Mouse (Mus musculus) 3T3-L1 (cell line): ENCODE data around the gene Rorb.

ENCODE experiments used
- DNase-seq: peaks from one replicate; pipeline ENCODE4 v3.0.0-alpha.2; 2015; ENCODE audit warnings: low read depth, low spot score

Rorb gene

DNA sequence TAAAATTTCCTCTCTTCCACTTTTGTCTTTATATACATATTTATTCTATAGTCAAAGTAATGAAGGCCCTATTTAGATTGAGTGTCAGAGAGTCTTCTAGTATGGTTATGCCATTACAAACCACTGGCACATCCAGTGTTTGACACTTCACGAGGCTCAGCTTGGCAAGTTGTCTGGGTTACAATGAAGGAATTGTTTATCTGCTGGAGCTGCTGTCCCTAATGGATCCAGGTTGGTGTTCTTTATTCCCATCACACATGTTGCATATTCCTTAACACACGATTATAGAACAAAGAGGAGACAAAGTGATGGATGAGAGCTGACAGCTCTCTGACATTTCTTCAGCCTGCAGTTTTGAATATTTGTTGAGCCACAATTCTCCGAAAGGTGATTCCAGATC lies 77.0 kb downstream of the Rorb start:
- no peak for DNase-seq

DNA sequence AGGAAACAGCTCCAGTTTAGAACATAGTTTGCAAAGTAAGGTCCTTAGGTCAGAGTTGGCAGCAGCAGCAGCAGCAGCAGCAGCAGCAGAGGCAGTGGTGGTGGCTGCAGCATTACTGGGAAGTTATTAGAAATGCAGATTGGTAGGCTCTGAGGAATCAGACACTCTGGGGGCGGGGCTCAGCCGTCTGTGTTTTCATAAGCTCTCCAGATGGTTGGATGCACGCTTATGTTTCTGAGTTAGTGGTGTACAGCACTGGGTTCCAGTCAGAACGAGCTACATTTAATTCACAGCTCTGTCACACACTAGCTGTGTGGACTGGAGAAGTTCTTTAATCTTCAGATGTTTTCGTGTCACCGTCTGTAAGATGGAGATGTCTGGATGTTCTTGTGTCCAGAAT lies 105.9 kb downstream of the Rorb start:
- peak; percentile 14 for DNase-seq

DNA sequence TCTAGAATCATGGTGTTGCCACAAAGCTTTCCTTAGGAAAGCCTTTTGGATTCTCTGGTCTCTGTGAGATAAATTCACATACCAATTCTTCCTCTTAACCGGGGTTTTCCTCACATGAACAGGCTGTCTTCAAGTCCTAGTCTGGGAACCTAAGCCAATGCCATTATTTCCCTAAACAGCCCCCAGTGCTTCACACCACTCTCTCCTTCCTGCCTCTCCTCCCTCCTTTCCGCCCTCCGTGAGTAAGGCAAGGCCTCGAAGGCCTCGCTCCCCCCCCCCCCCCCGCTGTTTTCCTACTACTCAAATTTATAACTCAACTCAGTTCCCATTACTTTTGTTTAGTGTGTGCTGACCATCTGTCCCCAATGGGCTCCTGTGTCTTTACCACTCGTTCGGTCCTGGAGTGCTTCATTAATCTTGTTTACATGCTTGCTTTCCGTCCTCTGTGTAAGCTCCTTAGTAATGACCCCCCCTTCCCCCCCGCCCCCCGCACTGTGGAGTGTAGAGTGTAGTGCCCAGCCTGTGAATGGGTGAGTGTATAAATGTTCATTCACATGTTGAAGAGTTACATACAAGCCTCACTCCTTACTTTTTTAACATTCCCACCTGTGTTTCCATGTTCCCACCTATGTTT lies 106.9 kb downstream of the Rorb start:
- no peak for DNase-seq

DNA sequence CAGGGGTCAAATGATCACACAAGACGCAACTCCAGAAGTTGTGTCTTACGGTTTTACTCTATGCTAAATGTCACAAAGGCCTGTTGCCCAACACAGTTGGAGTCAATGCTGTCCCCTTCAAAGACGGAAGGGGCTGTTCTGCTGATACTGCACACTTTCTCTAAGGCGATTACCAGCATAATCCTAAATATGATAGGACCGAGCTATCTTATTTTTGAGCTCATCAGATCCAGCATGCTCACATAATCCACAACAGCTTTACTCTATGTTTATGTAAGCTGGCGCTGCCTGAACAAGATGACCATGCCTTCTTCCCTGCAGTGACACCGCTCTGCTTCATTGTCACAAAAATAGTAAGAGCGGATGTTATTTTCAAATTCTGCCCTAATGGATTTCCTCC lies 112.0 kb downstream of the Rorb start:
- DNase-seq: no peak

DNA sequence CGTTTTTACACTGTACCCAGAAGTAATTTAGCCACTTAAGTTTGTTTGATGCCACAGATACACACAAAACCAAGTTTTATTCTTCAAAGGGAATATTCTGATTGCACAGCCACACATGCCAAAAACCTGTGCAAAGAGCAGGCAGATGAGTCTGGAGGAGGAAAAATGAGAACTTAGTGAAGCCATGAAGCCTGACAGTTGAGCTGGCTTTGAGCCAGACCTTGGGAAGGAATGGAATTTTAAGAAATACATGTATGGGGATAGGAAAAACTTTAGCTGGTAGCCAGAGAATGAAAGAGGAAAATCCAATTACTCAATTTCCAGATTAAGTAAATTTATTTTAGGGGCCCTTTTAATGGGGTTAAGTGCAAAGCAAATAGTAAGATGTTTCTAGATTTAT lies 113.3 kb downstream of the Rorb start:
- no peak for DNase-seq

DNA sequence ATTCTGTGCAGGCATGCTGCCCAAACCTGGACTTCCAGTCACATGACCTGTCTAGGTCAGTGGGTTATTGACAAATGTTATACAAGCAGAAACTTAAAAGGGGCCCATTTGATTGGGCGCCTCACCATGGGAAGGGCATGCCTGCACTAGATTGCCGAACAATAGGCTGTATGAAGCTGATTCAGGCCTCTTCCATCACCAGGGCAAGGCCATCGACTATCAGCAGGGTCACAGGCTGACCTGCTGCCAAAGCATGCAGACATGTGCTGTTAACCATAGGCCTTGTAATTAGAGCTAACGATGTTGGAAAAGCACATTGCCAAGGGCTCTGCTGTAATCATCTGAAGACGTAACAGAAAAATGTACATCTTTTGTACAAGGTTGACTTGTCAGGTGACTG lies 131.0 kb downstream of the Rorb start:
- no peak for DNase-seq

DNA sequence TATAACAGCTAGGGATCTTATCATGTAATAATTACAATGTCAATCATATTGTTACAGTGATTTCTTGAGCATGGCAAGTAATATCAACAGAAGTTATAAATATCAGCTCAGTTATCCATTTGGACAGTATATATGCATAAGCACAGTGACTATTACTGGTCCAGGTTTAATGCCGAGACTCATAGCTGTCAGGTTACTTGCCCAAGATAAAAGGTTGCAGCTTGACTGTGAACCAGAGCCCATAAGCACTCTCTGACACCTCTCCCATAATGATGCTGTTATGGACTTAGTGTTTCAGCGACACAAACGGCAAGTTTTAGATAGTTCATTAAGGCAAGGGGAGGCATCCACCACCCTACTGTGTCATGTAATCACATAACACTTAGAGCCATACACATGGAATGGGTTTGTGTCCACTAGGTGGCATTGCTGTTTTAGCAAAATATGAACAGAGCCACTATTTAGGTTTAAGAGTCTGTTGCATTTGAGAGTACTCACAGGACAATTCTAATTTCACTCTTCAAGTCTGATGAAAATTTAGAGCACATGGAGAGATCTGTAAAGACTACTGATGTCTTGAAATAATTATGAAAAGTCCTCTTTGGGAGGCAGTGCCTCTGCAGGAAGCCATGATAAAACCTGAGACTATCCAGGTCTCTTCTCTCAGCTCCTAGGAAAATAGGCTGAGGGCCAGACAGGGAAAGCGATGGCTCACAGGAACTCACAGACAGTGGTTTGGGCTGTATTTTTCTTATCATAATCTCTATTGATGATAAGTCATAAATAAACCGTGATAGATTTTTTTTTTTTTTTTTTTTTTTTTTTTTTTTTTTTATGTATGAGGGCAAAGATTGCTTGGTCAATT lies 136.0 kb downstream of the Rorb start:
- DNase-seq: peak; percentile 84

DNA sequence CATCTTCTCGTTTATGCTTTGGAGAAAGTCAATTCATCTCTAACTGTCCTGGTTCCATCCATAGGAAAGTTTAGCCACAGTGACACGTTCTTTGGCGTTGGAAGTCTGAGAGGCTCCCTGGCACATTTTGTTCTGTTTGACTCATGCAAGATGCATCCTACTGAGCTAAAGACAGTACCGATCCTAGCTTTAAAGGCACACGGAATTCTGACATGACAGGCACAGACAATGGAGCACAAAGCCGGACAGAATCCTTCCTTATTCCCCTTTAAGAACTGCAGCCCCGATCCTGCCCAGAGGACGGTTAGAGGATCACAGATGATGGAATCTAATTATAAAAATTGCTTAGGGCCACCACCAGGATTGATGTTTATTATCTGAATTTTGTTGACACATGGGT lies 141.6 kb downstream of the Rorb start:
- peak; percentile 30 for DNase-seq

DNA sequence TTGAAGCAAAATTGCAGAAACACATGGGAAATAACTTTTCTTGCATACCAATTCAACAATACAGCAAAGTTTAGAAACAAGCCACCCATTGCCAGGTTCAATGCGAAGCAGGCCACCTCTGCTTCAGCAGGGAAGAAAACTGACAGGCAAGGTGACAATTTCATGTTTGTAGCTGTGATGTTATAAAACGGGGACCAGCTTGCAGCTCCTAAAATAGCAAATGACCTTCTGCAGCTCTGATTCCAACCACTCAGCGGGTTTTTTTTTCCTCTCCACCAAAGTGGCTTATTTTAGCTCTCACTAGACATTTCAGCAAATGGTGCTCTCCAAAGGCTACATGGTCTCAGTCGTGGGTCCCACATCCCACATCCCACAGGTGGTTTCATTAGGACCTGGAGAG lies 143.7 kb downstream of the Rorb start:
- DNase-seq: no peak

DNA sequence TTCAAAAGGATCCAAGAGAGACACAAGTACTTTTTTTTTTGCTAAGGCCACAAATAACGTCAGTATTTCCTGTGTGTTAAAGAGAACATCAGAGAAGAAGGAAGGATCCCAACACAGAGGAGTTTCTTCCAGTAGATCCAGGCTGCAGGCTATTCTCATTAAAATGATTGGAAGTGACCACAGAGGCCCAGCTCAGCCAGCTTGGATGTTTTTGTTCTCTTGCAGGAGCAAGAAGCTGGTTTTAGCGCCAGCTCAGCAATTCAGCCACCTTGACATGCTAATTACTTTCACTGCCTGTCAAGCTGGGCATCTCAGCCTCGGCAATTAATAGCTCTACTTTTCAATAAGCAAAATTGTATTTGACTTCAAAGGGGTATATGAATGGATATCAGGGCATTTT lies 151.1 kb downstream of the Rorb start:
- DNase-seq: no peak

DNA sequence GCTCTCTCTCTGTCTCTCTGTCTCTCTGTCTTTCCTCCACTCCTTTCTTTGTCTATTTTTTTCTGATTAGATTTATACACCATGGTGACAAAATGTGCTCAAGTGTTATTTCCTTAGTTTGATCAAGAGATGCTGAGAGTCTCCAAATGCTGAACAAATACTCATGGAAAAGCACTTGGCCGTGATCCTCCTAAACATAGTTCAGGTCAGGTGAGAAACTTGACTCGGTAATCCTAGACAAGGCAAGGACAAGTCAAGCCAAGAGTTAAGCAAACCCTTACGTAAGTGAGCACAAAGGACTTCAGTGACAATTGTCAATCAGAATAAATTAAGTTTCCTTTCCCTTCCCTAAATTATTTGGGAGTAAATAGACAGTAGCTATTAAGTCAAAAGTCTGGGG lies 158.2 kb downstream of the Rorb start:
- no peak for DNase-seq

DNA sequence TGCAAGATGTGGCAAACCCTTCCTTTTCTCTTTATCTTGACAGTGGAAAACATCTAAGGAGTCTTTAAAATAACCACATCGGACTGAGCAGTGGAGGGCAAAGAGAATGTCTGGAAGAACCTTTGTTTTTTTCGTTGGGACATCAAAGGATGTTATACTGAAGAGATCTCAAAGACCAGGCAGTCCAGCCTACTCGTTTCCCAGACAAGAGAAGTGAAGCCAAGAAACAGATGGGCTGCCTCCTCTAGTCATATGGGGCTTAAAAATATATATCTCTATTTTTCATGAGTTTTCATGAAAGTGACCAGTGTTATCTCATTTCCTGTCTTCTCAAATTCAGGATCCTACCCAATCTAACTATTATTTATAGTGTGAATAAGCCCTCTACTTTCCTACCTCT lies 163.8 kb downstream of the Rorb start:
- DNase-seq: no peak

DNA sequence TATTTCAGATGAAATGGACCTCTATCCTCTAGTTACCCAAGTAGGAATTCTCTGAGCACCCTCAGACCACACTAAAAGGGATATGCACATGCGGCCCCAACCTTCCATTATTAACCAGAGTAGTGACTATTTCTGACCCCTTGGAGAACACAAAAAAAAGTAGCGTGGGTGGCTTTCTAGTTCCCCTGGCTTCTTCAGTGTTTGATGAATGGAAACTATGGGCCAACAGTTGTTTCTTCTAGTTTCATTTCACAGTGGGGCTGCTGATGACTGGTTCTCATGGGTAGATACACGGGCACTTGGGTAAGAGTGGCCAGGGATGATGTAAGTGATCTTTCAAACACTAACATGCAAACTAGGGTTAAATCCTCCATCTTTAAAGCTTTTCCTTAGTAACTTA lies 165.7 kb downstream of the Rorb start:
- DNase-seq: no peak

DNA sequence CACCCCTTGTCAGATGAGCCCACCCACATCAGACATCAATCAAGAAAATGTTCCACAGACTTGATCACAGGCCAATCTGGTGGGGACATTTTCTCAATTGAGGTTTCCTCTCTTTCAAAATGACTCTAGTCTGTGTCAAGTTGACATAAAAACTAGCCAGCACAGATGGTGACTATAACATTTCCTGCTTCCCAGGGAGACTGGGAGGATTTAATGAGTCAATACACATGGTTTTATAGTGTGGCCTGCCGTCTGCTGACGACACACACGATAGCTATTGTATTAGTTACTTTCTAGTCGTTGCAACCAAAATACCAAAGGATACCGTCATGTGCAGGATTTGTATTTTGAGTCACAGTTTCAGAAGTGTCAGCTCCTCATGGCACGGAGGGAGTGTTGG lies 169.6 kb downstream of the Rorb start:
- peak; percentile 5 for DNase-seq

DNA sequence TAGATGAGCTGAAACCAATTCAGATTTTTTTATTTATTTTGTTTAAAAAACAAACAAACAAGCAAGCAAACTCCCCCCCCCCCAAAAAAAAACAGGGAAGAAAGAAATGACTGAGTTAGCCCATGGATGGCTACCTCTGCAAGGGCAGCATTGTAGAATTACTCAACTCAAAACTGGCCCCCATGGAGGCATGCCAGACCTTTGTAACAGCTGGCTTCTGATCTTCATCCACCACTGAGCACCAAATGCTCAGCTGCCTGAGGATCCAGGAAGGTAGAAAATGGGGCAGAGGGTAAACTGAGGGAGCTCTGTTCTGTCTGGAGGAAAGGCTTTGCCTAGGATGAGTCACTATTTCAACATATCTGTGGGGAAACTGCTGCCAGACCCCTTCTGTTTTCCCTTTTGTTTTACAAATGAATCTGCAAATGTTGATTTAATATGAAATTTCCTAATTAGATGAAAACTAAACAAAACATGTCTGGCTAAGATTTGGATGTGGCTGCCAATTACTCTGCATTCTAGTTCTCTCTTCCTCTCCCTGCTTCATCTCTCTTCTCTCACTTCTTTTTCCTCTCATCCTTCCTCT lies 199.1 kb downstream of the Rorb start:
- DNase-seq: peak; percentile 38

DNA sequence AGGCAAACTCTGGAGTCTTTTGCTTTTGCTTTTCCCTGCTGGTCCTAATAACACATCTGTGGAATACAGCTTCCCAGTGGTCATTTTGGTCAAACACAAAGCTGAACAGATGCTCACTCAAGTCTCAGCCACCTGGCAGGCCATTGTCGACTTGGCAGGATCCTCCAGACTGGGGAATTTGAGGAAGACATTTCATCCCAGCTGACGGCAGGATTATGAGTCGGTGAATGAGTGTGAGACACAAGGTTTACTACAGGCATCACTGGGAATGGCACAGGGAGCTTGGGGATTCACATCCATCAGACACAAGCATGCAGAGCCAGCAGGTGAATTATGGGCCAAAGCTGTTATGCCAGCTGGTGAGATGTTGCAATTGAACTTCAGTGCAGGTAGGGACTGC lies 201.4 kb downstream of the Rorb start:
- DNase-seq: no peak

DNA sequence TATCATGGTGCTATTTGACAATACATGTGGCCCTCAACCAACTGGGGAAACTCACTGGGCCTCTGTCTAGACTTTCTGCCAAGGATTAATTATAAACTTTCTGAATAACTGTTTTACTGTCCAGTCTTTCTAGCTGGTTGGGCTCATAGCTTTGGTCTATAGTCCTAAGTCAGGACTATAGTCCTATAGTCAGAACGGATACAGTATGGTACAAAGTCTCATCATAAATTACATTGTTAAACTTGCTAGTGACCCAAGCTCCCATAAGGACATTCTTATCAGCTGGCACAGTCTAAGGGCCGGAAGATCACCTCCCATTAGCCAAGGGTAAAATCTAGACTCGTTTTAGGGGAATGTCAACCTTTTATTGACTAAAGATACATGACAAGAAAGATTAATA lies 205.5 kb downstream of the Rorb start:
- DNase-seq: no peak

DNA sequence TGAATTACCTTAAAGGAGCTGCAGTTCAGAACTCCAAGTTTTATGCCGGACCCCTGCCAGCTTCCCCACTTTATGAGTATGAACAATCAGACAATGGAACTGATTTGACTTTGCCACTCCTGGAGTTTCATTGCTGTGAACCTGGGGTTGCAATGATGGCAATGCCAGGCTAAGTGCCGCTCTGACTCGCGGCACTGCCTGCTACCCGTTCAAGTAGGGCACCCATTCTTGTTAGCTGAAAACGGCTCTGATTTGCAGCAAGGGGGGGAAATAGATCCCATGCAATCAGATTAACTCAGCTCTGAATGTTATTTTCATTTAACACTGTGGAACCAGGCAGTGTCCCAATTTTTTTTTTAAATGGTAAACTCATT lies 208.3 kb downstream of the Rorb start:
- DNase-seq: no peak

DNA sequence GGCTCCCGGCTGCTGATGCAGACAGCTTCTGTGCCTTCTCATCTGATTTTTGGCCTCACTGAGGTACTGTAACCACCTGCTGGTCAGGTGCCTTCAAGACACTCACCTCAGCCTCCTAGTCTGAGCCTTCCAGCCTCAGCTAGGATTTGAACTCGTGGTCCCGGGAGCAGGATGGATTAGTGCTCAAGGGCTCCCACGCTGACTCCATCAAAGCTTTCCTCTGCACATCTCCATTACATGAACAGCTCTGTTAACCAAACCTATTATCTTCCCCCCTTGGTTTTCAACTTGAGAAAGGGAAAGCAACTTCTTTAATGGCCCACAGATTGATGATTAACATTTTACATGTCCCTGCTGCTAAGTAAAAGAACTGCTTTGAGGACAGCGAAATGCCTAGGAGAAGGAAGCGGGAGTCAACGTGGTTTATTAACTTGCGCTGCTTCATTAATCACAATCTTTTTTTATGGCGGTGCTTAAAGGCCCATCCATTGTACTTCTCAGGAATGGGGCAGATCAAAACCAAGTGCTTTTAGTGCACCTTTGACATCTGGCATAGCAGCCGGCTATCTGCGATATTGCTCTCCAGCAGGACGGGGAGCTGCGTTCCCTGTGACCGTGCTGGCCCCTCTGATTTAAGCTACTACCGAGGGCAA lies 208.8 kb downstream of the Rorb start:
- no peak for DNase-seq

DNA sequence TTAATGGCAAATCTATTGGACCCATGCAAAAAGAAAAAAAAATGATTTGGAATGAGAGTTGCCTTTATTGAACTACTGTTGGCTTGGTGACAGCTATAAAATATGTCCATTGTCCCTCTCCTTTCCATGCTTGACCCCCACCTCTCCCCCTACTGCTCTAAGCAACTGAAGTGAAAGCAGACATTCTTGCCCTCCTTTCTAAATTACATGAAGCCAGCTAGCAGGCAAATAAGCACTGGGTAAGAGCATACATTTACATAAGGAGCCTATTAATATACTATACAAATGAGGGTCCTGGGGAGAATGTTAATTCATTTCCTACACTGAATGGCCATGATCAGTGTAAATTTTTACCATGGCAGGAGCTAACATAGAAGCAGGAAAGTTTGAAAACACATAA lies 212.8 kb downstream of the Rorb start:
- DNase-seq: no peak

DNA sequence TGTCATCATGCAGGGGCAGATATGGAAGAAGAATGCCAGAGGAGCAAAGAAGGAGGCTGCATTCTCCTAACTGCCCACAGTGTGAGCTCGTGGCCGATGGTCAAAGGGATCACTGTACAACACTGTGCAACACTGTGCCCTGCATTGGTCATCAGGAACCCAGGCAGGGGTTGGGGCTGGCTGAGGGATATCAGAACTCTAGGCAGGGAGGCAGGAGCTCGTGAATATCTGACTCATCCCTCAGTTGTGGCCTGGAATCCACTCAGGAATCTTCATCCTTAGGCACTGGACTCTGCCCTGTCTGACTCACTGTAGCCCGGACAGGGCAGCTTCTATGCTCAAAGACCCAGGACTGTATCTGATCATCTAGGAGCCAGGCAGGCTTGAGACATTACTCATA lies 220.8 kb downstream of the Rorb start:
- peak; percentile 100 for DNase-seq

DNA sequence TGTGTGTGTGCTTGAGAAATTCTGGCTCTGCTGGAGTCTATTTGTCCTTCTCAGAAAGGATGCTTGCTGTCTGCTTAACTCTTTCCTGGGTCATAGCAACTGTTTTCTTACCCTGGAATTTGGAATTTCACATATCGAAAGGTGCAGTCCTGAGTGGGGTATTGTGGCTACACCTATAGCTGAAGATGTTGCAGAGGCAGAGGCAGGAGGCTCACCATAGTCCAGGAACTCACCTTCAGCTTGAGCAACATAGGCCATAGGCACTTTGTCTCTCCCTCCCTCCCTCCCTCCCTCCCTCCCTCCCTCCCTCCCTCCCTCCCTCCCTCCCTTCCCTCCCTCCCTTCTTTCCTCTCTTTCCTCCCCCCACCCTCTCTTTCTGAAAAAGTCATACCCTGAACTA lies 221.4 kb downstream of the Rorb start:
- no peak for DNase-seq
